Mouse (Mus musculus) spleen, adult 2 months (tissue): ENCODE measurements at regions not wholly inside any gene's neighbourhood (a gene's known extent, or its start where the extent isn't known, plus 50 kb on each side); places are given as distances from the start of the nearest gene placed in this dataset.

Experiments
- CTCF ChIP-seq: fragments of 200-500 bp; IDR thresholded peaks from 2 replicates; pipeline ENCODE4 v1.5.1; 2011; ENCODE audit warnings: mild to moderate bottlenecking, inconsistent platforms; ENCODE audit not compliant: insufficient read depth, insufficient read length, insufficient replicate concordance; ENCODE audit errors: extremely low read depth
- POLR2A ChIP-seq: fragments of 200-500 bp; IDR thresholded peaks from 2 replicates; pipeline ENCODE4 v1.6.1; 2011; ENCODE audit warnings: low read depth, low read length, inconsistent platforms

- TF ChIP-seq CTCF (no peak), POLR2A (no peak)
Measured at GRCm38 (mm10) chr10:126628057-126628456, 273.1 kb downstream of the Atp23 start.
